8 mouse cellular contexts compared by ENCODE assay signal in the genomic region with DNA sequence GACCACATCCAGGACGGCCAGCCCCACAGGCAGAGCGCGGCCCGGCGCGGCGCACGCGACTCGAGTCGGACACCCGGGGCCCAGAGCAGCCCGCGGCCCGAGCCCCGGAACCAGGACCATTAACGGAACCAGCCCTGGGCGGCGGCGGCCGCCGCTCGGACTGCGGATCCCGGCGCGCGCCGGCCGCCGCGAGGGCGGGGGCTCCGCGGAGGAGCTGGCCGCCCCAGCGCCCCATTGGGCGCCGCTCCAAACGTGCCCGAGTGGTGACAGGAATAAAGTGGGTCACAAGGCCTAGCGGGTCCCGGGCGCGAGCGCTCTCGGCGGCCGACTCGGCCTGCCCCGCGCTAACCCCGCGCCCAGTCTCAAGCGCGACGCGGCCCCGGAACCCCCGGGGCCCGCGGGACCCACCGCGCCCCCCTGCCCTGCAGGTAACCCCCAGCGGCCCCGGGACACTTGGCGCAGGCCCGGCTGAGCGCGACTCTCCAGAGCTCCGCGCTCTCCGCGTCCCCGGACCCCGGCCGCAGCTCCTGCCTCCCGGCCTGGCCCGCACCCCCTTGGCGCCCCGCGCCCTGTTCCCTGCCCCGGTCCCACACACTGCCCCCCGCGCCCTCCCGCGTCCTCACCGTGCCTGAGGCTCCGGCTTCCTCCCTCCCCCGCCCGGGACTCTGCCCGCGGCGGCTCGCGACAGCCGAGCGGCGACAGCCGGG. TPM values are rescaled to one million over a fixed set of nuclear protein-coding genes. Genes with fewer than 3 reads are reported as not detected.
A peak's percentile ranks its signal among the peaks of the same experiment; 100 is the strongest.
DNase-seq lines count a peak whose midpoint lies in the region; ATAC-seq lines count a peak whose summit lies in the region.

No protein-coding gene starts in this region.

- ATAC-seq in heart, embryonic 14.5 days (ENCODE audit: insufficient number of reproducible peaks, insufficient read depth, low FRiP score, low read depth) = peak; percentile 88
- peak; percentile 82 for ATAC-seq in liver, embryonic 16.5 days (ENCODE audit: low read depth)
- ATAC-seq in neural tube, embryonic 13.5 days (ENCODE audit: low read depth) = peak; percentile 84

- peak; percentile 76 for DNase-seq in CD4-positive helper T cell, adult 2 months (ENCODE audit: low read depth, low spot score)
- DNase-seq in brain, adult 2 months (ENCODE audit: low read depth, low spot score) = peak; percentile 93
- peak; percentile 17 for DNase-seq in fibroblast of lung, adult 2 months (ENCODE audit: low read depth)
- DNase-seq in kidney, postnatal 14 days = peak; percentile 92
- DNase-seq in telencephalon, adult 2 months (ENCODE audit: low read depth, low spot score) = peak; percentile 28

- H3K27me3 ChIP-seq in heart, embryonic 14.5 days (ENCODE audit: control insufficient read depth, insufficient read depth, low read length) = no peaks in the 10 kb centered on the region
- H3K27me3 ChIP-seq in liver, embryonic 16.5 days (ENCODE audit: control insufficient read depth, insufficient read depth, low read depth, low read length) = peaks cover 16% of the 10 kb centered on the region
- no peaks in the 10 kb centered on the region for H3K27me3 ChIP-seq in neural tube, embryonic 13.5 days

- peaks cover 2 to 17% of the 10 kb centered on the region in 2 experiments; a peak in 2 of 4 replicates for H3K4me1 ChIP-seq in heart, embryonic 14.5 days (ENCODE audit: control insufficient read depth in 2 of 2, insufficient read depth in 2 of 2, low read length in 2 of 2)
- H3K4me1 ChIP-seq in liver, embryonic 16.5 days (ENCODE audit: control insufficient read depth, low read depth, low read length) = peaks cover 6% of the 10 kb centered on the region
- peaks cover 38% of the 10 kb centered on the region for H3K4me1 ChIP-seq in neural tube, embryonic 13.5 days (replicated peaks)

- peak overlapping the region; percentile 99 for H3K4me3 ChIP-seq in heart, embryonic 14.5 days (ENCODE audit: control insufficient read depth in 1 of 2, insufficient read depth in 1 of 2, low read depth in 1 of 2, low read length in 2 of 2)
- peak overlapping the region; percentile 80 for H3K4me3 ChIP-seq in liver, embryonic 16.5 days (ENCODE audit: low read depth, low read length)
- H3K4me3 ChIP-seq in neural tube, embryonic 13.5 days = peak overlapping the region; percentile 96

- peak overlapping the region; percentile 88 for H3K4me2 ChIP-seq in heart, embryonic 14.5 days (ENCODE audit: low read length)
- peak overlapping the region; percentile 83 for H3K4me2 ChIP-seq in liver, embryonic 16.5 days (ENCODE audit: low read depth, low read length)
- H3K4me2 ChIP-seq in neural tube, embryonic 13.5 days = peak overlapping the region; percentile 73

- under 1% methylated on average over 80 of the region's 100 CpGs for WGBS in heart, embryonic 14.5 days
- under 1% methylated on average over 60 of the region's 100 CpGs for WGBS in liver, embryonic 16.5 days (ENCODE audit: insufficient replicate concordance)
- under 1% methylated on average over 92 of the region's 100 CpGs for WGBS in neural tube, embryonic 13.5 days

- H3K9me3 ChIP-seq in heart, embryonic 14.5 days (ENCODE audit: control insufficient read depth, low read length) = no peaks in the 10 kb centered on the region
- no peaks in the 10 kb centered on the region for H3K9me3 ChIP-seq in liver, embryonic 16.5 days (replicated peaks; ENCODE audit: control insufficient read depth, low read length)
- no peaks in the 10 kb centered on the region for H3K9me3 ChIP-seq in neural tube, embryonic 13.5 days

- peak overlapping the region; percentile 97 for H3K9ac ChIP-seq in heart, embryonic 14.5 days (ENCODE audit: low read length)
- peak overlapping the region; percentile 74 for H3K9ac ChIP-seq in liver, embryonic 16.5 days (ENCODE audit: low read depth, low read length)
- H3K9ac ChIP-seq in neural tube, embryonic 13.5 days = peak overlapping the region; percentile 97

- H3K27ac ChIP-seq in heart, embryonic 14.5 days (replicated peaks in 1 of 2; ENCODE audit: control insufficient read depth in 1 of 2, insufficient read depth in 1 of 2, low read depth in 2 of 2, low read length in 2 of 2) = peak overlapping the region; percentile 98 to 99
- H3K27ac ChIP-seq in liver, embryonic 16.5 days (ENCODE audit: low read length) = peak overlapping the region; percentile 81
- H3K27ac ChIP-seq in neural tube, embryonic 13.5 days (replicated peaks) = peak overlapping the region; percentile 98

- peaks cover 3% of the 10 kb centered on the region; the same call in 1 of the 2 replicates for H3K36me3 ChIP-seq in heart, embryonic 14.5 days (ENCODE audit: control insufficient read depth, insufficient read depth, low read length)
- no peaks in the 10 kb centered on the region for H3K36me3 ChIP-seq in liver, embryonic 16.5 days (ENCODE audit: control insufficient read depth, insufficient read depth)
- H3K36me3 ChIP-seq in neural tube, embryonic 13.5 days = no peaks in the 10 kb centered on the region

RNA-seq across cellular contexts. Expression of a gene that starts 0.7 kb away (rescaled TPM):
- polyA plus RNA-seq in heart, embryonic 14.5 days (2014; fragmentation: Nextera tagmentation; extraction: Ambion mirVana) = 15.0 and 15.1 TPM in 2 replicates
- polyA plus RNA-seq in liver, embryonic 16.5 days (2015; fragmentation: Nextera tagmentation; extraction: Ambion mirVana) = 2.5 TPM in 2 replicates
- polyA plus RNA-seq in neural tube, embryonic 13.5 days (2015; fragmentation: Nextera tagmentation; extraction: Ambion mirVana) = 13.0 and 13.6 TPM in 2 replicates

RNA-seq across cellular contexts. Expression of a gene that starts 27.1 kb away (rescaled TPM):
- polyA plus RNA-seq in heart, embryonic 14.5 days (2014; fragmentation: Nextera tagmentation; extraction: Ambion mirVana) = not detected in 2 replicates
- not detected in 2 replicates for polyA plus RNA-seq in liver, embryonic 16.5 days (2015; fragmentation: Nextera tagmentation; extraction: Ambion mirVana)
- not detected in 2 replicates for polyA plus RNA-seq in neural tube, embryonic 13.5 days (2015; fragmentation: Nextera tagmentation; extraction: Ambion mirVana)

RNA-seq across cellular contexts. Expression of a gene that starts 59.7 kb away (rescaled TPM):
- polyA plus RNA-seq in heart, embryonic 14.5 days (2014; fragmentation: Nextera tagmentation; extraction: Ambion mirVana) = not detected in 2 replicates
- not detected in 2 replicates for polyA plus RNA-seq in liver, embryonic 16.5 days (2015; fragmentation: Nextera tagmentation; extraction: Ambion mirVana)
- polyA plus RNA-seq in neural tube, embryonic 13.5 days (2015; fragmentation: Nextera tagmentation; extraction: Ambion mirVana) = 1.5 TPM in 2 replicates

Comparison
In these comparisons a context has a peak if more than half of its experiments do, and no peak if none do; other contexts are left out.
1. Peak in every context shown above with its lines: DNase-seq, ATAC-seq, H3K4me3 ChIP-seq and H3K27ac ChIP-seq.
2. DNase-seq: peak in every context shown above with its lines; median percentile 93 in brain, adult 2 months; 92 in kidney, postnatal 14 days; 76 in CD4-positive helper T cell, adult 2 months; 28 in telencephalon, adult 2 months; 17 in fibroblast of lung, adult 2 months.